Comparison of ENCODE assay signal across 21 mouse cellular contexts in the genomic region with DNA sequence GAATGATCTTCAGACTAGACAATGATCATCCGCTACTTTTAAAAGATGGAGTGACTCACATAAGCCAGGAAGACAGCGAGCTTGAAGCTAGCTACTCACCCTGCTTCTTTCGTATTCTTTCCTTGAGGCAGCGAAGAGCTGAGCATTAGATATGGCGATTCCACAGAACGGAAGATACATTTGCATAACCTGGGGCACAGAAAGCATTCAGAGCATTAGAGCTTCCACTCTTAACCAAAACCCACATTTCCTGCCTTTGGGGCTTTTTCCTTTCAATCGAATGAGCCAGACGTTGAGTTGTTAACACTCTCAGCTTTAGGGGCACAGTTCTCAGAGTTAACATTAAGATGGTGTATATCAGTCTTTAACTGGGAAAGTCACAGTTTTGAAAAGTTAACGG.
DNase-seq lines count a peak whose midpoint lies in the region; ATAC-seq and TF ChIP-seq lines count a peak whose summit lies in the region.
"Had no signal": no experiment of that assay in that cellular context is flagged by ENCODE, and none has a peak within 500 bp of the region (broad histone marks: within the 10 kb centered on the region; RNA-seq: fewer than 3 reads in every experiment).

No protein-coding gene starts in this region.

- no peak for TF ChIP-seq CTCF in G1E (IDR thresholded peaks at IDR 0.05; ENCODE audit: low read depth, low read length)
- TF ChIP-seq CTCF in gastrocnemius, adult 2 months (IDR thresholded peaks at IDR 0.05) = no peak

- H3K36me3 ChIP-seq in G1E (replicated peaks) = no peaks in the 10 kb centered on the region
- H3K36me3 ChIP-seq: embryonic facial prominence, embryonic 15.5 days; forebrain, embryonic 10.5 days; hindbrain, embryonic 10.5 days; stomach, embryonic 15.5 days had no signal

- no peak overlapping the region for H3K27ac ChIP-seq in gastrocnemius, adult 2 months
- H3K27ac ChIP-seq: embryonic facial prominence, embryonic 15.5 days; forebrain, embryonic 10.5 days; hindbrain, embryonic 10.5 days; macrophage; stomach, embryonic 15.5 days had no signal

- H3K27me3 ChIP-seq in G1E (ENCODE audit: insufficient read depth, low read length) = no peaks in the 10 kb centered on the region
- H3K27me3 ChIP-seq: embryonic facial prominence, embryonic 15.5 days; stomach, embryonic 15.5 days had no signal

- ATAC-seq in G1E (ENCODE audit: extremely low read depth, insufficient number of reproducible peaks, low FRiP score, poor library complexity, severe bottlenecking) = no peak
- peak; percentile 85 for ATAC-seq in inflammation-experienced regulatory T-cells, adult 6 months
- ATAC-seq: midbrain, embryonic 16.5 days had no signal

- intact Hi-C loops in gastrocnemius, adult 2 months (cut with DNase I) = no loop called here

- H3K9me3 ChIP-seq in G1E (replicated peaks) = no peaks in the 10 kb centered on the region
- H3K9me3 ChIP-seq: embryonic facial prominence, embryonic 15.5 days; forebrain, embryonic 10.5 days; hindbrain, embryonic 10.5 days; stomach, embryonic 15.5 days had no signal

- H3K4me3 ChIP-seq in G1E (ENCODE audit: low read depth, low read length) = peak overlapping the region; percentile 48; the same call in 1 of the 2 replicates
- no peak overlapping the region for H3K4me3 ChIP-seq in gastrocnemius, adult 2 months
- H3K4me3 ChIP-seq: embryonic facial prominence, embryonic 15.5 days; forebrain, embryonic 10.5 days; hindbrain, embryonic 10.5 days; stomach, embryonic 15.5 days had no signal

- peaks cover 63% of the 10 kb centered on the region for H3K4me1 ChIP-seq in G1E (ENCODE audit: insufficient read depth, low read depth, low read length)
- H3K4me1 ChIP-seq: embryonic facial prominence, embryonic 15.5 days; stomach, embryonic 15.5 days had no signal

- peak; percentile 6 to 7 for DNase-seq in spleen, postnatal 36 days (ENCODE audit: low spot score in 2 of 2)
- DNase-seq in spleen, adult 18-20 months = no peak
- no peak for DNase-seq in G1E (ENCODE audit: low spot score)
- DNase-seq in thymus, postnatal 14 days = peak; percentile 49
- no peak for DNase-seq in kidney, postnatal 36 days
- no peak for DNase-seq in gastrocnemius, adult 2 months
- no peak for DNase-seq in layer of hippocampus, postnatal 10 days (ENCODE audit: low spot score in 2 of 2)
- DNase-seq: adrenal gland, postnatal 14 days; cerebellum, adult 8-10 months; embryo, embryonic 11 days; heart, adult 18-20 months; left cerebral cortex, postnatal 4 days; lung, adult 18-20 months; right cerebral cortex, postnatal 4 days had no signal

Comparison
In these comparisons a context has a peak if more than half of its experiments do, and no peak if none do; other contexts are left out.
1. DNase-seq: peak in spleen, postnatal 36 days (2 of 2) and thymus, postnatal 14 days (single experiment); none in spleen, adult 18-20 months (0 of 2), G1E (single experiment), kidney, postnatal 36 days (0 of 2), gastrocnemius, adult 2 months (single experiment) and layer of hippocampus, postnatal 10 days (0 of 2).